Mouse (Mus musculus): ENCODE results near the gene Pik3ca. TPM values are rescaled to one million over a fixed set of nuclear protein-coding genes. Genes with fewer than 3 reads are reported as not detected.

The Pik3ca gene
- polyA plus RNA-seq (2017; shearing (Covaris generic)): 31.4 TPM

DNA sequence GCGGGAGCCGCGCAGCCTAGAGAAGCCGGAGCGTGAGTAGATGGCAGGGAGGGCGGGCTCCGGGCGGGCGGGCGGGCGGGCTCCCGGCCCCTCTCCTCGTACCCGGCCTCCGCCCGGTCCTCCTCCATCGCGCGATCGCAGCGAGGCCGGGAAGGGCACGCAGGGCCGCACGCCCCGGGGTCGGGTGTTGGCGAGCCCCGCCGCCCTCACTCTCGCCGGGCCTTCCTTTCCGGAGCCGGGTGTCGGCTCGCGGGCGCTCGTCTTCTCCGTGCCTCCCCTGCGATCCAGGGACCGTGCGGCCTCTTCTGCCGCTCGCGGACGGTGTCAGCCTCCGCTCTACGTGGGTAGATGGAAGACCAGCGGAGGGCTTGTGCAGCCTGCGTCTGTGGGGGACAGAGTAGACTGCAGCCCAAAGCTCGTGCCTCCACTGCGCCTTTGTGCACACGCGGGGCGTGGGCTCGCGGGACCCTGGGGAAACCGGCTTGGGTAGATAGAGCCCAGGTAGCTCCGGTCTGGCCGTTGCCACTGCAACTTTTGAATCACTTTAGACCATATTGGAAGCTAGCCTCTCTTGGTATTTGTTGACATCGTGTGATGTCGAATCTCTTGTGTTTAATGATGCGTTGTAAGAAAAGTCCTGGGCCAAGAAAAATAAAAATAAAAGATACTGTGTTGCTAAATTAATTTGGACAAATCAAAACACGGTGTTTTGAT, at the start of gene Pik3ca:
Pik3ca (plus strand) TSS at position 211 of the 714 bp plus-strand sequence.

DNA sequence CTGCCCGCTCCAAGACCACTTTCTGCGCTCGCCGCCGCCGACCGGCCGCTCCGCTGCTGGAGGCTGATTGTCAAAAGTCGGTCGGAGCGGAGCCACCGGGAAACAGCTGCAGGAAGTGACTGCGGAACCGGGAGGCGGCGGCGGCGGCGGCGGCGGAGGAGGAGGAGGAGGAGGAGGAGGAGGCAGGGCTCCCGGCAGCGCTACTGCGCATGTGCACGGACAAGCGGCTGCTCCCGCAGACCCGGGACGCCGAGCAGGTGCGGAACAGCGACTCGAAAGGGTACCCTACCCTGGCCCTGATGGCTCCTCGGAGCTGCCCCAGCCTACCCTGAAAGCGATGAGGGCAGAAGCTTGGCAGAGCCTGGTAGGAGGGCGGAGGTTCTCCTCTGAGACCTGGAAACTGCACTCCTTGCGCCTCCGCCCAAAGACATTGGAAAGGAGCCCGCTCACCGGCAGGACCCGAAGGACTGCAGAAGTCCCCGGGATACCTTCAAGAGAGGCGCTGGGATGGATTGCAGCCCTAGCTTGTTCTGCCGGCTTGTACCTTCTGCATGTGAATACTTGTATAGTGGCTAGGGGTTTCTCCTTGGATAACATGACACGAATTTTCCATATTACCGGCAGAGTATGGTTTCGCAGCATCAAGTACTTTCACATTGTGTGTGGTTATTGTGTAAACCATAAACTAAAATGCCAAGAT, 31.8 kb upstream of the Pik3ca start, which contains the start of gene Zmat3:
Zmat3 (minus strand) TSS at position 469 of the 700 bp plus-strand sequence.

DNA sequence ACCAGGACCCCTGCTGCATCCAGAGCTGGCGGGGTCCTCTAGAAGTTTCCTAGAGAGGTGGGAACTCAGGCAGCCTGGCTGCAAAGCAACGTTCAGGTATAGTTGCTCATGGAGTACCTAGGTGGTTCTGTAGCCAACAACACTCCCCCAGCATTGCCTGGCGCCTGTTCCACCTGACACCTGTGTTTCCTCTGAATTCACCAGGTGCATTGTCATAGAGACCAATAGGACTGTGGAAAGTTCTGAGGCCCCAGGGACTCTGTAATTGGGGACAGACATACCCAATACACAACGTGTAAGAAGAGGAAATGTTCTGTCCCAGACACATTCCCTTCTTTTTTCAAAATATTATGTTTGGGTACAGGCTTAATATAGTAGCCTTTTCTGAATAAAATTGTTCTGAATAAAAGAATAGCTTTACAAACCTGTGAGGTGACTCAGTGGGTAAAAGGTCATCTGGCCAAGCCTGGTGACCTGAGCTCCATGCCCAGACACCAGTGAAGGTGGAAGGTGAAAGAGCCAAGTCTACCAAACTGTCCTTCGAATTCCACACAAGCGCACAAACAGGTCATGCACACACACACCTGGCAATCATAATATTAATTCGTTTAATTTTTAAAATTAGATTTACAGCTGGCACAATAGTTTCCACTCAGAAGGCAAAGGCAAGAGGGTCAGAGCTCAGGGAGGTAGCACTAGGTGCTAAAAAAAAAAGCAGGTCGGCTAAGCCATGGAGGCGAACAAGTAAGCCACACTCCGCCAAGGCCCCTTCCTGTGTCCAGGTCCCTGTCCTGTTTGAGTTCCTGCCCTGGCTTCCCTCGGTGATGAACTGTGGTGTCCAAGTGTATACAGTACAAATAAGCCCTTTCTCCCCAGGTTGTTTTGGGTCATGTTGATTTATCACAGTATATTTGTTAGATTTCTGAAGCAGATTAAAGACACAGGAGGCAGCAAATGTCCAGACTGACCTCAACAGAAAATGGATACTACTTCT, 94.9 kb downstream of the Pik3ca start, which contains the start of gene Kcnmb3:
Kcnmb3 (minus strand) TSS at position 135 of the 994 bp plus-strand sequence.

DNA sequence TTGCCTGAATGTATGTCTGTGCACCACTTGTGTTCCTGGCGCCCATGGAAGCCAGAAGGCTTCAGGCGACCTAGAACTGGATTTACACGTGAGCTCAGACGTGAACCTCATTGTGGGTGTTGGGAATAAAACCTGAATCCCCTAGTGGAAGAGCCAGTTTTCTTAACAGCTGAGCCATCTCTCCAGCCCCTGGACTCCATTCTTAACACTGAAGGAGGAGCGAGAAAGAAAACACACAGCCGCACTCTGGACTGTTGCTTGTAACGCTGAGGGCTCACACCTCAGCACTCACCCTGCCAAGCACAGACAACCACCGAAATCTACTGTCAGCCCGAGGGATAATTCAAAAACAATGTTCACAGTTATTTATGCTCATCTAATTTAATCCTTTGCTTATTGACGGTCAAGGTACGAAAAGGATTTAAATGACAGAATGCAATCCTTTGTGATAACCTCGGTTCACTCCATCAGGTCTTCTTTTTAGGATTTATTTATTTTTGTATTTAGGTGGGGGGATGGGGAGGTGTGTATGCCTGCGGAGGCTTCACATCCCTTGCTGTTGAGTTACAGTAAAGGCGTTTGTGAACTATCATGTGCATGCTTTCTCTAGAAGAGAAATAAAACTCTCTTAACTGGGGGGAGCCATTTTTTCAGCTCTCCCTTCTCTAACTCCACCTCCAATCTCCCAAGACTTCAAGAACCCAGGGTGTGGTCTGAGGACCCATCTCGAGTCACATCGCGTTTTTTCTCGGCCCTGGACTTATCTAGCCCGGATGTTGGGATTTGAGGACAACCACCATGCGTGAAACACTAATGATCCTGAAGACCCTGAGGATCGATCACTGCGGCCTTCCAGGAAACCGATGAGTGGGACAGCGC, 112.3 kb downstream of the Pik3ca start, which contains the start of gene Zfp639:
Zfp639 (plus strand) TSS at position 764 of the 879 bp plus-strand sequence.

Other genes starting within 250 kb of the Pik3ca start
- gene Zmat3, start 31.7 kb upstream of the Pik3ca start, polyA plus RNA-seq (2017; shearing (Covaris generic)): 3.1 TPM
- gene Kcnmb3, start 94.6 kb downstream of the Pik3ca start, polyA plus RNA-seq (2017; shearing (Covaris generic)): 0.21 TPM
- 63.7 TPM for gene Zfp639, start 112.6 kb downstream of the Pik3ca start, polyA plus RNA-seq (2017; shearing (Covaris generic))
- 21.9 TPM for gene Mfn1, start 131.8 kb downstream of the Pik3ca start, polyA plus RNA-seq (2017; shearing (Covaris generic))
- gene Gnb4, start 218.9 kb downstream of the Pik3ca start, polyA plus RNA-seq (2017; shearing (Covaris generic)): 2.7 TPM

All from effector memory CD4-positive, alpha-beta T cell, adult 5 months (primary cell).